Mouse (Mus musculus): ENCODE results near the gene Slc43a2.

DNA sequence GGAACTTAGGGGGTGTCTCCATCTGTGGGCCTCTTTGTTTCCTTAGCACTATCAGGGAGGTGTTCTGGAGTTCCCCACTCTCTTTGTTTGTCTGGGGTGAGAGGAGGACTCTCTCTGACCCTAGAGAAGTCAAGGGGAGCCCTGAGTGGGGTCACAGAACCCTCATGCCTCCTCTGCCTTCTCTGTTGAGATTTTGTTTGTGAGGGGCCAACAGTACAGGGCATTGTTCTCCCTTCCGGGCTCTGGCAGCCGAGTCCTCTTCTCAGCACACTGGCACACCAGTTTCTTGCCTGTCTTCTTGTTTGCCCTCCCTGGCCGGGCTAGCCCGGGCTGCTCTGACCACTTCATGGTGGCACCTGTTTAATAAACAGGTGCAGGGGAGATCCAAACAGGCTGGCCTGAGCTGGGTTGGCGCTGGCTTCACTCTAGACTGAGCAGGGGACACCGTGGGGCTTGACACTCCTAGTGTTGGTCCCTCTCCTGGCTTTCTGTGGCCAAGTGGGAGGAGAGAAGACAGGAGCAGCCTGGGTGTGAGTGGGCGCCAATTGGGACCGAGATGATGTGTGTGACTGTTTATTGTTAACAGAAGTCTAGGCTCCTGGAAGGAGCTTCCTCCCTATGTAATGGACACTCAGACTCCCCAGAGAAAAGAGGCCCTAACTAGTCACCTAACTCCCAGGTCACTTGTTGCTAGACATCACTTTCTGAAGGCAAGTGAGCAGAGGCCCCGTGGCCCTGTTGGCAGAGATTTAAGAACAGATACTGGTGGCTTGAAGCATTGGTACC is 6.9 kb downstream of the Slc43a2 start:
- TF ChIP-seq USF1 (IDR thresholded peaks at IDR 0.05; ENCODE audit: low read depth): no peak
- no peak for TF ChIP-seq CEBPB (IDR thresholded peaks at IDR 0.05; ENCODE audit: insufficient read depth, poor library complexity, severe bottlenecking)
